Mouse (Mus musculus) hindlimb bud, embryonic 11.5 days (tissue): ENCODE measurements around the gene Ppat.

Experiments used
- DNase-seq: peaks from one replicate; pipeline ENCODE4 v3.0.0-alpha.2; 2012; ENCODE audit warnings: low read depth, low spot score; ENCODE audit errors: extremely low spot score

Ppat gene

DNA sequence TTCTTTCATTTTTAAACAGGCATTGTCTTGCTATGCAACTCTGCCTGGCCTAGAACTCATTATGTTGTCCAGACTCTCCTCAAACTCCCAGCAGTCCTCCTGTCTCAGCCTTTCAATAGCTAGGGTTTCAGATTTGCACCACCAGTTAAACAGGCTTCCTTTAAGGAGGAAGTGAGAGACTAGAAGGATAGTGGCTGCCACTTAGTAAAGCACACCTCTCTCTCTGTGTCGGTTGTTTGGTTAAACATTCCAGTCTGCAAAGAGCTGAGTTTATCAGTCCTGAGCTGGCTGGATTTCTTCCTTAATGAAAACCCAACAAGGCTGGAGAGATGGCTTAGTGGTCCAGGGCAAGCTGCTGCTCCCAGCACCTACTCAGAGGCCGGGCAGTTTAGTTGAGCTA, 58.8 kb downstream of the Ppat start:
- DNase-seq: no peak

DNA sequence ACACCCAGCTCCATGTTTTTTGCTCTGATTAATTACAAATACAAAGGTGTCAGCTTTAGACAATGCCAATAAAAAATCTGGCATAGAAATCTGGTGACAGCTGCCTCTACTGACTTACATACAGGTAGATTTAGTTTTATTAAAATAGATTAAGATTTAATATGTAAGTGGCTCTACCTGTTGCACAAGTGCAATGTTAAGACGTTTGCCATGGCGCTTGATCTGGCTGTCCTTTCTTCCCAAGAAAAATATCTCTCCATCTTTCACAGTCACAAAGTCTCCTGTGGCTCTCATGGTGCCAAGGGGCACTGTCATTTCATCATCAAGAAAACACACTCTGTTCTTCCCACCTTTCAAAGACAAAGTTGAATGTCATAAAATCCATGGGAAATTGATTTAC, 64.4 kb downstream of the Ppat start:
- DNase-seq: no peak

DNA sequence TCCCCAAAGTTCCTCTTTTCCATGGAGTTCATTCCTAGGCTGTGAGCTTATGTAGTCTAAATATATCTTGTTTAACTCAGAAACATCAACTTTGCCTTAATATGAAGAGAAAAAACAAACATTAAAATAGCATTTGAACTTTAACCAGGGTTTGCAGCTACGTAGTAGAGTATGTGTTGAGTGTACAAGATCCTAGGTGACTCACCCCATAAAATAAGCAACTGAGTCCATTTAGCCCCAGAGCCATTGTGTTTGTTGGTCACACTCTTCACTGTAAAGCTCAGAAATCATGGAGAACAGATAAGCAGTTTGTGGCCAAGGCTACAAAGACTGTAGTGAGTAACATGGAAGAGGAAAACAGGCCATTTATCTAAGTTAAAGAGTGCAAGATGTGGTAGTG, 67.3 kb downstream of the Ppat start:
- DNase-seq: no peak

DNA sequence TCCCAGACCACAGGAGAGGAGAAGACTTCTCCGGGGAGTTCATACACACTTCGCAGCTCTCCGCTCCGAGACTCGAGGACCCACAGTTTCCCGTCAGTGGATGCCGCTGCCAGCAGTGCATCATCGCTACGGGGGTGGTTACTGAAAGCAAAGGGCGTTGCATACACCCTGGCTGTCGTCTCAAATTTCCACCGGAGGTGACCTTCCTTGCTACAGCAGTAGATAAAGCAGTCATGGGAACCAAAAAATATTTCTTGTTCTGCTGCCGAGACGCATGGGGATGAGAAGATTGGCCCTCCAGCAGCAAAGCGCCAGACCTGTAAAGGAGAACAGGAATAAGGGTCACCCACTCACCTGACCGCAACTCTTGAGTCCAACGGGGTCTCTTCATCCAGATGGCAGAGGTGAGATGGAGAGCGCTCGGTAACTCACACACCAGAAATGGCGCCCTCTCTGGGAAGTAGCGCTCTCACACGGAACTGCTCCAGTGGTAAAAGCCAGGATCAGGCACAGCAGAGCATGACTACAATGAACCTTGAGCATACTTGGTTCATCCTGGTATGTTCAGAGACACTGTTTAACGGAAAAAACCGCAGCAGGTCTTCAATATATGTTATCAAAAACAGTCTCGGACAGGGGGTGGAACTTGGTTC, 75.1 kb downstream of the Ppat start:
- no peak for DNase-seq

DNA sequence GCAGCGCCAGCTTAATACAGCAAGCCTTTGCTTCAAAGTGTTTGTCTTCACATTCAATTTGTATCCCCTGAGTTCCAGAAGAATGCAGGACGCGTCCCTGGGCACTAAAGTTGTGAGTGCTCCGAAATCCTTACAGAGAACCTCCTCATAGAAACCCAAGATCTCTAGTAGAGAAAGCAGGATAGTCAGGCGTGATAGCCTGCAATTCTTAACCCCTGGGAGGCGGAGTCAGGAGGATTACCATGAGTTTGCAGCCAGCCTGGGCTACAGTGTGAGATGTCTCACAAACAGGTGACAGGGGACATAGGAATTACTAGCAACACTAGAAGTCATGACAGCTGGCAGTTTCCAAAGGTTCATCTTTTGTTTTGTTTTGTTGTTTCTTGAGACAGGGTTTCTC, 81.8 kb downstream of the Ppat start:
- DNase-seq: no peak

DNA sequence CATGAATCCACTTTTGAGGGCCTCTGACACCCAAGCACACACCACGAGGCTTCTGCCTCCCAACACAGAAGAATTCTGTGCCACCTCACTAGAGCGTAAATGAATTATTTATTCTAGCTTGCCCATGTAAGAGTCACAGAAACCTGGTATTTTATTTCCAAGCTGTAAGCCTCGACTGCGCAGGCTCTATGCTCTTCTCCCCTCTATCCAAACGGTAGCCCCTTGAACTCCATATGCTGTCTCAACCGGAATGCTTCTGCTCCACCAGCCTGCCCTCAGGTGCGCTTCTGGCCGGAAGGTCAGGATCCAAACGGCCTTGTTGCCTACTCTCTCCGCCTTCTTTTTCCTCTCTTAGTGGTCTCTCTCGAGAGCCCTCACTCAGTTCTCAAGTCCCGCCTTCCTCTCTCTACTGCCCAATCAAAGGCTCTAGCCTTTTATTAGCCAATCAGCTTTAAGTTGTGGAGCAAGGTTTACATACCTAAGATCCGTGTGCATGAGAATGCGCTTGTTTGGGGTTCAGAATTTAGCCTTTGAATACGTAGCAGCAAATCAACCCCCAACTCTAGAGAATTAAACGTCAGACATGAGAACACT, 82.6 kb downstream of the Ppat start:
- no peak for DNase-seq

DNA sequence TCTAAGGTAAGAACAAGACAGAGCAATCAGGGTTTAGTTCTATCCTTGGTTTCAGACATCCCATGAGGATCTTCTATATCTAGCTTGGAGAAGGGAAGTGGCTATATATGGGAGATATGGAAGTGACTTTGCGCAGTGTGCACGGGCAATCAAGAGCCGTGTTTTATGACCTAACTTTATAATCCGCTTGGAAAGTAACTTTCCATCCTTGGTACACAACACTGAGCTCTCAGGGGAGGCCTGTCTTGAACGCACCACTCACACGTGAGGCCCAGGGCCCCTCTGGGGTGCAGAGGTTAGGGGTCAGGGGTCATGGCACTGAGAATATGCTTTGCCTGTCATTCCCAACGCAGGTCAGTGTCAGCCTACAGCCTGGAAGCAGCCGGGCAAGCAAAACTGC, 84.6 kb downstream of the Ppat start:
- no peak for DNase-seq
